Mouse (Mus musculus) spleen, postnatal 4 days (tissue): ENCODE measurements around the gene Kmo.

Experiments
- DNase-seq, 2 experiments: peaks; one replicate each; pipeline ENCODE4 v3.0.0; 2022; ENCODE audit warnings: low spot score in 2 of 2

Gene Kmo

GRCm38 (mm10) chr1:175619814-175620431 lies at the start of gene Kmo:
Kmo (plus strand) TSS chr1:175620381.
- no peak for DNase-seq

DNA sequence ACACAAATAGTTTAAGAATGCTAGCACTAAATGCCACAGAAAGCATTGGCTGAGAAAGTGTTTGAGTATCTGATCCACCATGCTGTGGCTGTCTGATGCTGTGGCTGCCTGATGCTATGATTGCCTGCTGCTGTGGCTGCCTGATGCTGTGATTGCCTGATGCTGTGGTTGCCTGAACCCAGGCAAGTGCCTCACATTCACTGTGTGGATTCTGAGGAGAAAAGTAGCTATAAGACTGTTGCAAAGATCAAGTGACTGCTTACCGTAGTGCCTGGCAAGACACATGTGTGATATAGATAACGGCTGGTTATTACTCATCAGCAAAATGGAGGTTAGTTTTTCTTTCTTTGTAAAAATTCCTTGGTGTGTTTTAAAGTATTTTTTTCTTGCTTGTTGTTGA lies 46.1 kb upstream of the Kmo start:
- no peak for DNase-seq

DNA sequence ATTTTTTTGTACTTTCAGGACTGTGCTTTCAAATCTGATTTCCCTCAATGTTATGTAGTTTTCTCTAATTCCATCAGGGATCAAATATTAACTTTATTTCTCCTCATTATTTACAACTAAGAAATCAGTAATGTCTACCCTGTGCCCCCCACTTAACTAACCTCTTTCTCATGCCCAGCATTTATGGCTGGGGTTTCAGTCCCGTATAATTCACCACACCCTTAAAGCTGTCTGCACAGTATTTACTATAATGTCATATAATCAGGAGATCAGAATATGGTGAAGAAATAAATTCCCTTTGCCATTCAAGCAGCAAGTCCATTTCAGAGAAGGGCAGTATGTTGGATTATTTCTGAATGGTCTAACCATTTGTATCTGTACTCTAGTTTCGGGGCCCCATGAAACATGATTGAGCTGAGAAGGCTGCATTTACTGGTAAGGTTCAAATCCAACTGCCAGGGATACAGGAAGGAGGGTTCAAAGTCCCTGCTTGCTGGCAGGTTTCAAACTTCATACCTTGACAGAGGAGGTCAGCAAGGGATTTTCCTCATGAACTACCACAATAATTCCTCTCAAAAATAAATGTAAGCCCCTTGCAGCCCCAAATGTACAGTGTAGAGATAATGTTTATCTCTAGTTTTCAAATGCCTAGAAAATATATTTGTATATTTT lies 41.6 kb upstream of the Kmo start:
- DNase-seq, result no peak

DNA sequence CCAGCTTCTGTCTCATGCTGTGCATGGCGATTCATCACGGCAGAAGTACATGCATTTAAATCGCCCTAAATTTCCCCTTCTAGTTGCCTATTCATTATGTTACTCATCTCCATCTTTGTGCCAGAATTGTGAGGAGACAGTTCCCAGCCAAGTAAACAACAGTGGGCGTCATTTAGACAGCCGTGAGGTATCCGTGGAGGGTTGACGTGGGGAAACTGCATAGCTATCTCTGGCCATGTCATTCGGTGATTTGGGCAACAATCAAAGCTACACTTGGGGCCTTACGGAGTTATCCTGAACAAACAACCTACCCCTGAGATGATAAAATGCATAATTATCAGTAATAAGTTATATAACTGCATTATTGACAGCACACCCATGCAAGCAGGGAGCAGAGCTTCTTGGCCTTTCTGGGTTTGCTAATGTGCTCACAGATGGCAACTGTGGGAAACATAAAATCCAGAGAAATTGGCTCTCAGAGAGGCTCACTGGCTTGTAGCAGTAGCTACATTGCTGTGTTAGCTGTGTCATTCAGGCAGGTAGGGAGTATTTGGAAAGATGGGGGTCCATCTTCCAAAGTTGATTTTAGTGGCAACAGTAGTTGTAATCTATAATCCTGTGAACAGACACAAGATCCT lies 40.5 kb upstream of the Kmo start:
- no peak for DNase-seq

GRCm38 (mm10) chr1:175580346-175580745 lies 39.8 kb upstream of the Kmo start:
- DNase-seq, result no peak

GRCm38 (mm10) chr1:175582799-175583198 lies 37.4 kb upstream of the Kmo start:
- no peak for DNase-seq

DNA sequence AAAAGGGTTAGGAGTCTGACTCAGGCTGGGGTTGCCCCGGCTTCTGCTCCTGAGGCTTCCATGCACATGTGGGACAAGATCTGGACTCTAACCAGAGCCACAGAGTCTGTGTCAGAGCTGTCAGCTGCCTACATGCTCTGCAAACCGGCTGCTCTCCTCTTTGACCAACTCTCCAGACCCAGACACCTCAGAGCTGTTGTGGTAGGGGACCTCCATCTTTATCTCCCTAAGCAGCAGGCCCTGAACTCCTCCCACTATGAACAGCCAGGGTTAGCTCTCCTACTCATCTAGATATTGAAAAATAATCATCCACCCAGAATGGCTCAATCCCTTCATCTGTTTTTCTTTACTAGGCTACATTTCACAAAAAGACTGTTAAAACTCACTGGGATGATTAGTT lies 34.9 kb upstream of the Kmo start:
- DNase-seq, result no peak

GRCm38 (mm10) chr1:175586656-175587055 lies 33.5 kb upstream of the Kmo start:
- no peak for DNase-seq

DNA sequence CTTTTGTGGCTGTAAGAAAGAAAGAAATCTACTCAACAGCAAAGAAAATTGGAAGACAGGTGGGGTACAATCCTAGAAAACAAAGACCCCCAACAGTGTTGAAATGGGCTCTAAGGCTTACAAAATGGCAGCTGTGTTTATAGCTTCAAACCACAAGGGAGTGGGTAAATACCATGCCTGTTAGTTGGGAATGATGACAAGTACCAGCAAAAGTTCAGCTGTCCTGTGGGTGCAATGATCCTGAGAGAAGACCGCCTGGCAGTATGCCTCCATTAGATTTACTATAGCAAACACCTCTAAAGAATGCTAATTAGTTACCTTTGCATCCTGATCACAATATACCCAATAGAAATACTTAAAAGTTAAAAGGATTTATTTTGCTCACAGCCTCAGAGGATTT lies 27.3 kb upstream of the Kmo start:
- DNase-seq, result no peak

DNA sequence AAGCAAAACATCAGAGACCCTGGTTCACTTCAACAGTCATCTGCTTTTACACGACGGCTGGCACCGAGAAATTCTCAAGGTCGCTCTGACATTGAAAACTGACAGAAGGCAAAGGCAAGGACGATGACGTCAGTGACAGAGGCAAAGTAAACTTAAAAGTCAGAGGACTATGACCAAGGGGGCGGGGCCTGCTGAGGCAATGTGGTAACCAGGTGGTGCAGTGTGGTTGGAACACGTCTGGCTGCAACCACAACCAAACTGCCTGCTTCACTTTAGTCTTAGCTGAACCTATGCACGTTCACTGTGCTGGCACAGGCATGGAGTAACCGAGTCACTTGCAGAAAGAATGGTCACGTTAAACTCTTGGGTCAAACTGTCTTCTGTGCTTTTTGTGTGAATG lies 17.9 kb upstream of the Kmo start:
- no peak for DNase-seq

GRCm38 (mm10) chr1:175603390-175603789 lies 16.8 kb upstream of the Kmo start:
- no peak for DNase-seq

DNA sequence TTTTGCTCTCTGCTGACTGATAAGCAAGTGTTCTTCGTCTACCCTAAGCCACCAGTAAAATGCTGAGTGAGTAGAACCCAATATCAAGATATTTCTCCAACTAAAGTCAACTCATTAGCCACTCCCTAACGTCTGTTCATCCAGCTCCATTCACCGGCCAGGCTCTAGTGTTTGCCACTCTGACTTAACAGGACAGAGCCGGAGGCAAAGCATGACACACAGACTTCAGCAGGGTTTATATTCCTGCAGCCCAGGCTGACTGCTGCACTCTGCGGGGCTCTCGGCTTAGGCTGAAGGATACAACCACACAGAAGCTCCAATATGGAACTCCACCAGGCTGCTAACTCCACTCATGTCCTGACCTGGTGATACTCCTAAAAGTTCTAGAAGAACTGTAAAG lies 12.9 kb upstream of the Kmo start:
- DNase-seq, result no peak

GRCm38 (mm10) chr1:175607838-175608585 lies 12.2 kb upstream of the Kmo start:
- no peak for DNase-seq

DNA sequence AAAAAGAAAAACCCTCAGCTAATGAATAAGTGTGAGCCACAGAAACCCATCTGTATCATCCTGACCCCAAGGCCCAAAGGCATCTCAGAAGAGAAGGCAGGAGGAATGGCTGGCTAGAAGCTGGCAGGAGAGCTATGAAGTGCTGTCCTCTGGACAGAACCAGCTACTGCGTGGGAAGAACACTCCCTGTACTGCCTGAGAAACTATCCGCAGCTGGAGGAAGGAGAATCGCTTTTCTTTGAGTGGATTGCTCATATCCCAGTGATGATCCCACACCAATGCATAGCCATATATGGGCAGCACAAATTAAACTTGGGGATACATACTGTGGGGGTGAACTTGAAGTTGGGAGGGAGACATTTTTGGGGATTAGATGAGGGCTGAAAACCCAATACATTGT lies 11.5 kb upstream of the Kmo start:
- DNase-seq, result no peak

DNA sequence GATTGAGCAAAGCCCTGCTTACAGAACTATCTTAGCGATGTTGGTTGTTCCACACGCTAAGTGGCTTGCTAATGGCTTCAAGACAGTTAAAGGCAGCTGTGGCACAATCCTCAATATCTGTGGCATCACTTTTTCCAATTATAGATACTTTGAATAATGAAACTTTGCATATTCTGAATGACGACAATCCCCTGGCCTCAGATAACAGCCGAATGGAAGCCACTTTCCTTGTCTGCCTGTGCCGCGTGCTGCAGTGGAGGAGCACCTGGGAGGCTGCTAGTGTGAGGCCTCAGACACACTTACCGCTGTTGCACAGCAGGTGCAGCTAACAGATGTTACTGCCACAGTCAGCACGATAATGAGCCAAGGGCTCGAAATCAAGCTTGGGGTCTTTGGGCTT lies 5.2 kb upstream of the Kmo start:
- DNase-seq, result no peak

GRCm38 (mm10) chr1:175623656-175624055 lies 3.5 kb downstream of the Kmo start:
- no peak for DNase-seq

DNA sequence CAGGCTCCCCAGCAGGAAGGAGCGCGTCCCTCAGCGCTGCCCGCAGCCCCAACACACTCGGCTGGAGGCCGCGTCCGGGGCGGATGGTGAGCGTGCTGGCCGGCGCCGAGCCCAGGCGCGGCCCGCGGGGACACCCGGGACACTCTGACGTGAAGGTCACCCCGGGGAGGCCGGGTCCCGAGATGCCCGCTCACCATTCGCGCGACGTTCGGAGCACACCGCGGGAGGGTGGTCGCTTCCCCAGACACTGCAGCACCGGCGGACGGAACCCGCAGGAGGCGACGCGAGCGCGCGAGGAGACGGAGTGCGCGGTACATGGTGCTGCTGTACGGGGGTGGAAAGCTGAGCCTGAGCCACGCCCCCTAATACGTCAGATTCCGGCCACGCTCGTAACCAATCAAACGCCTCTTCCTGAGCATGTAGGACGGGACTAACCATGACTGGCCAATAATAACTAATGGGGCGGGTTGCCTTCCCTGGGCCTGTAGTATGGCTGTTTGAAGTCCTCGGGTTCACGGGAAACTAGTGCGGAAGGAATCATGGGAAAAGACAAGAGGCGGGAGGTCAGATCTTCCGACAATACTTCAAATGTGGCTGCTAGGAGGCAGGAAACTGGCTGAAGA lies 5.2 kb downstream of the Kmo start, which contains the start of gene Fh1:
Gene Fh1, minus strand, starts transcription at position 379 of the 623 bp plus-strand sequence.
- peak; percentile 91 to 94 for DNase-seq

DNA sequence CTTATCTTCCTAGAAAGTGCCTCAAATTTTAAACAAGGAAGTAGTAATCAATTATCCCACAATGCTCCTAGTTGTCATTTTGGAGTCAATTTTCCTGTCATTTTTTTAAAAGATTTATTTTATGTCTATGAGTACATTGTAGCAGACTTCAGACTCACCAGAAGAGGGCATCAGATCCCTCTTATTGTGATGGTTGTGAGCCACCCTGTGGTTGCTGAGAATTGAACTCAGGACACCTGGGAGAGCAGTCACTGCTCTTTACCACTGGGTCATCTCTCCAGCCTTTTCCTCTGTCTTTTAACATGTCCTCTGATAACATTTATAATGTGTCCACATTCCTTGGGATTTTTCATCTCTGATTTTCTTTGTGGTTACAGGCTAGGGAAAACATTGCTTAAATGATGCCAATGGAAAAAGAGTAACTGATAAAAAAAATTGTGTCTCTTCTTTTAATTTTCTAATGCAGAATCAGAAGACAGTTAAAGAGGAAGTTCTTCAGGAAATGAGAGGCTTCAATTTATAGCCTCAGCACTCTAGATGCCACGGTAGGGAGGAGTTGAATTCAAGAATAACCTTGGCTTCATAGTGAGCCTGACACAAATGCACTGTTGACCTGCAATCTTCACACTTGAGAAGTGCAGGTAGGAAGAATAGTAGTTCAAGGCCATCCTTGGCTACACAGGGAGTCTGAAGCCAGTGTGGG lies 6.0 kb downstream of the Kmo start:
- peak in 1 of 2 experiments; percentile 32 for DNase-seq

DNA sequence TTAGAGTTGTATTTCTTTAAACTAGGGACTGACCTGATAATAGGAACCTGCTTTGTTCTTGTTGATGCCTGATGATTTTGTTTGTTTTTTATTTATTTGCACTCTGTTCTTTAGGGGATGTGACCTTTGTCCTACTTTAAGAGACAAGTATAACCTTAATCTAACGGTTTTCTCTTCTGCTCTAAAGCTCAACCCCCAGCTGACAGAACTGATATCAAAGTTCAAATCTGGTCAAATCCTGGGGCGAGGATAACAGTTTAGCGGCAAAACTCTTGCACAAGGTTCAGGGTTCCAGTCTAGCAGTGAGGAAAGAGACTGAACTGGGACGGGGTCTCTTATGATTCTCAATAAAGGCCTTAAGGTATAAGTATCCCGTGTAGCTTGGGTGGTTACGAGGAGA lies 9.1 kb downstream of the Kmo start:
- no peak for DNase-seq

GRCm38 (mm10) chr1:175630345-175630744 lies 10.2 kb downstream of the Kmo start:
- DNase-seq, result no peak

GRCm38 (mm10) chr1:175631080-175631479 lies 10.9 kb downstream of the Kmo start:
- DNase-seq, result no peak
